Mouse (Mus musculus) c-Kit-positive CD71-positive TER-119-positive erythroid progenitor cells, embryonic 14.5 days (primary cell): ENCODE measurements around the gene Tmem132d.
"Not testable (repeated sequence)": the region's sequence is repeated elsewhere in the genome, so short reads cannot be mapped to it uniquely, and the experiment has no call there.

Experiments used
- DNase-seq: peaks from one replicate; pipeline ENCODE4 v3.0.0-alpha.2; 2013; ENCODE audit warnings: low spot score

Gene Tmem132d

GRCm38 (mm10) chr5:127775749-127776148 lies 657.1 kb downstream of the Tmem132d start:
- no peak for DNase-seq

GRCm38 (mm10) chr5:127758576-127758975 lies 674.3 kb downstream of the Tmem132d start:
- no peak for DNase-seq

- peak; percentile 19 for DNase-seq
These were observed 676.0 kb downstream of the Tmem132d start for GRCm38 (mm10) chr5:127756671-127757423.

- DNase-seq: peak; percentile 7
These were observed 676.9 kb downstream of the Tmem132d start for GRCm38 (mm10) chr5:127756011-127756410.

- no peak for DNase-seq
These were observed 677.3 kb downstream of the Tmem132d start for GRCm38 (mm10) chr5:127755594-127755993.

- DNase-seq: no peak
These were observed 681.5 kb downstream of the Tmem132d start for GRCm38 (mm10) chr5:127751262-127751975.

- not testable (repeated sequence) for DNase-seq
These were observed 683.3 kb downstream of the Tmem132d start for GRCm38 (mm10) chr5:127749540-127749939.

GRCm38 (mm10) chr5:127741331-127741730 lies 691.5 kb downstream of the Tmem132d start:
- DNase-seq: no peak
